Mouse (Mus musculus): Measurements from ENCODE around the gene Yju2.

DNA sequence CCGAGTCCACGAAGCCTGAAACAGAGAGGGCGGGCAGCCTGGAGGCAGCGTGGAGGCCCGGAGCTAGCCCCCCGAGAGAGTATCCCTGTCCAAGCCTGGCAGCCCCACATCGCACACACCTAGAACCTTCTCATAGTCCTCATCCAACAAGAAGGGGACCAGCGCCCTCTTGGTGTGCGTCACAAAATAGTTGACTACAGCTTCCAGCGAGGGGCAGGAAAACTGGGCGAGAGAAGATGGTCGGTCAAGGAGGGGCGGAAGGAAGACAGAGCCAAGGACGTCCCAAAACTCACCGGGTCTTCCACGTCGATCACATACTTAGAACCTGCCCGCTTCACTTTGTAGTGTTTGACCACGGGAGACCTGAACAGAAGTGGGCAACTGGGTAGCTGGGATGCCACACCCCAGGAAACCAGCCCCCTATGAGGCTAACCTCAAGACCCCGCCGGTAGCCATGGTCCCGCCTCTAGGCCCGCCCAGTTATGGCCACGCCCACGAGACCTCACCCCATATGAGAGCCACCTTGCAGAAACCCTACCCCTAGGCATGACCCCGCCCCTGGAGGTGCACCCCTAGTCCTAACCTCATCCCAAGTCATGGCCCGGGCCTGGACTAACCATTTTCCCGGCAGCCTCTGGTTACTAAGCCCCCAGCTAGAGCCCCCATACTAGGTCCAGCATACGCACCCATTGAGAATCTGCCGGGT is 41.0 kb downstream of the Yju2 start:
- TF ChIP-seq POLR2A (IDR thresholded peaks at IDR 0.05; ENCODE audit: borderline replicate concordance, low read depth, low read length): no peak
- no peak for TF ChIP-seq CTCF (IDR thresholded peaks at IDR 0.05; ENCODE audit: low read depth, low read length)

All from bone marrow macrophage, adult 2 months (primary cell).